Comparison of ENCODE assay signal across 11 mouse cellular contexts in genomic region chr19:18578216-18579011, GRCm38 (mm10). TPM values are rescaled to one million over a fixed set of nuclear protein-coding genes. Genes with fewer than 3 reads are reported as not detected.
DNase-seq lines count a peak whose midpoint lies in the region; ATAC-seq and TF ChIP-seq lines count a peak whose summit lies in the region.
"Had no signal": no experiment of that assay in that cellular context is flagged by ENCODE, and none has a peak within 500 bp of the region (broad histone marks: within the 10 kb centered on the region; RNA-seq: fewer than 3 reads in every experiment).

No protein-coding gene starts in this region.

- TF ChIP-seq CTCF in layer of hippocampus, adult 2 months (conservative IDR thresholded peaks at IDR 0.05), result no peak

- no peaks in the 10 kb centered on the region for H3K27me3 ChIP-seq in liver, embryonic 13.5 days
- no peaks in the 10 kb centered on the region for H3K27me3 ChIP-seq in liver, embryonic 12.5 days (replicated peaks)
- H3K27me3 ChIP-seq in embryonic facial prominence, embryonic 11.5 days (ENCODE audit: control insufficient read depth, insufficient read depth, low read length), result no peaks in the 10 kb centered on the region
- H3K27me3 ChIP-seq in kidney, embryonic 15.5 days, result no peaks in the 10 kb centered on the region
- no peaks in the 10 kb centered on the region for H3K27me3 ChIP-seq in neural tube, embryonic 12.5 days (replicated peaks)
- H3K27me3 ChIP-seq: forebrain, embryonic 15.5 days; midbrain, embryonic 13.5 days had no signal

- H3K4me2 ChIP-seq in liver, embryonic 13.5 days, result 0 out of 2 replicates have a peak overlapping the region, but pooled peaks have one; percentile 8
- H3K4me2 ChIP-seq in liver, embryonic 12.5 days, result no peak overlapping the region
- H3K4me2 ChIP-seq in embryonic facial prominence, embryonic 11.5 days (ENCODE audit: low read depth, low read length), result peak overlapping the region; percentile 10; the same call in 1 of the 2 replicates
- H3K4me2 ChIP-seq in kidney, embryonic 15.5 days, result peak overlapping the region; percentile 49
- peak overlapping the region; percentile 30 for H3K4me2 ChIP-seq in neural tube, embryonic 12.5 days (replicated peaks)
- H3K4me2 ChIP-seq: forebrain, embryonic 15.5 days; midbrain, embryonic 13.5 days had no signal

- no peak for DNase-seq in liver, embryonic 13.5 days
- DNase-seq in embryonic facial prominence, embryonic 11.5 days (ENCODE audit: low spot score), result peak; percentile 25
- no peak for DNase-seq in B cell, adult 2 months
- DNase-seq in layer of hippocampus, postnatal 14 days (ENCODE audit: low spot score in 2 of 2), result no peak
- DNase-seq in layer of hippocampus, adult 2 months (ENCODE audit: low spot score in 2 of 2), result no peak
- DNase-seq: spleen, adult 18-20 months had no signal

- no peaks in the 10 kb centered on the region for H3K4me1 ChIP-seq in liver, embryonic 13.5 days (replicated peaks)
- 0 out of 2 replicates have a peak, but pooled peaks cover 4% of the 10 kb centered on the region for H3K4me1 ChIP-seq in liver, embryonic 12.5 days
- H3K4me1 ChIP-seq in embryonic facial prominence, embryonic 11.5 days (ENCODE audit: control insufficient read depth, insufficient read depth, low read length), result no peaks in the 10 kb centered on the region
- H3K4me1 ChIP-seq in kidney, embryonic 15.5 days, result peaks cover 27% of the 10 kb centered on the region
- peaks cover 10% of the 10 kb centered on the region; the same call in 1 of the 2 replicates for H3K4me1 ChIP-seq in neural tube, embryonic 12.5 days
- H3K4me1 ChIP-seq: forebrain, embryonic 15.5 days had no signal

- peaks cover 3% of the 10 kb centered on the region; the same call in 1 of the 2 replicates for H3K36me3 ChIP-seq in liver, embryonic 13.5 days
- H3K36me3 ChIP-seq in liver, embryonic 12.5 days, result peaks cover 6% of the 10 kb centered on the region; the same call in 1 of the 2 replicates
- H3K36me3 ChIP-seq in embryonic facial prominence, embryonic 11.5 days (replicated peaks; ENCODE audit: control insufficient read depth, insufficient read depth, low read depth, low read length), result no peaks in the 10 kb centered on the region
- H3K36me3 ChIP-seq in kidney, embryonic 15.5 days, result peaks cover 12% of the 10 kb centered on the region
- no peaks in the 10 kb centered on the region for H3K36me3 ChIP-seq in neural tube, embryonic 12.5 days
- H3K36me3 ChIP-seq: forebrain, embryonic 15.5 days; midbrain, embryonic 13.5 days had no signal

- no peak overlapping the region for H3K4me3 ChIP-seq in liver, embryonic 13.5 days (replicated peaks)
- H3K4me3 ChIP-seq in liver, embryonic 12.5 days, result no peak overlapping the region
- no peak overlapping the region for H3K4me3 ChIP-seq in embryonic facial prominence, embryonic 11.5 days (ENCODE audit: low read depth, low read length)
- H3K4me3 ChIP-seq in kidney, embryonic 15.5 days (replicated peaks), result peak overlapping the region; percentile 11
- no peak overlapping the region for H3K4me3 ChIP-seq in neural tube, embryonic 12.5 days
- H3K4me3 ChIP-seq in layer of hippocampus, adult 2 months, result no peak overlapping the region
- H3K4me3 ChIP-seq: forebrain, embryonic 15.5 days; midbrain, embryonic 13.5 days had no signal

- no peaks in the 10 kb centered on the region for H3K9me3 ChIP-seq in liver, embryonic 13.5 days (replicated peaks)
- H3K9me3 ChIP-seq in liver, embryonic 12.5 days (replicated peaks), result no peaks in the 10 kb centered on the region
- H3K9me3 ChIP-seq in embryonic facial prominence, embryonic 11.5 days (replicated peaks; ENCODE audit: control insufficient read depth, low read length), result no peaks in the 10 kb centered on the region
- no peaks in the 10 kb centered on the region for H3K9me3 ChIP-seq in kidney, embryonic 15.5 days (replicated peaks)
- no peaks in the 10 kb centered on the region for H3K9me3 ChIP-seq in neural tube, embryonic 12.5 days
- H3K9me3 ChIP-seq: forebrain, embryonic 15.5 days; midbrain, embryonic 13.5 days had no signal

- H3K9ac ChIP-seq in liver, embryonic 13.5 days, result no peak overlapping the region
- no peak overlapping the region for H3K9ac ChIP-seq in liver, embryonic 12.5 days
- no peak overlapping the region for H3K9ac ChIP-seq in embryonic facial prominence, embryonic 11.5 days (replicated peaks; ENCODE audit: low read length)
- no peak overlapping the region for H3K9ac ChIP-seq in kidney, embryonic 15.5 days
- H3K9ac ChIP-seq in neural tube, embryonic 12.5 days, result no peak overlapping the region
- H3K9ac ChIP-seq: forebrain, embryonic 15.5 days; midbrain, embryonic 13.5 days had no signal

- 65% methylated on average over 17 of the region's 17 CpGs for WGBS in liver, embryonic 13.5 days (ENCODE audit: insufficient replicate concordance)
- 70% methylated on average over 17 of the region's 17 CpGs for WGBS in liver, embryonic 12.5 days (ENCODE audit: insufficient replicate concordance)
- 47% methylated on average over 17 of the region's 17 CpGs for WGBS in embryonic facial prominence, embryonic 11.5 days
- 15% methylated on average over 17 of the region's 17 CpGs for WGBS in kidney, embryonic 15.5 days
- WGBS in neural tube, embryonic 12.5 days, result 30% methylated on average over 17 of the region's 17 CpGs

- ATAC-seq in liver, embryonic 13.5 days (ENCODE audit: low read depth), result no peak
- no peak for ATAC-seq in liver, embryonic 12.5 days
- no peak for ATAC-seq in embryonic facial prominence, embryonic 11.5 days (replicated peaks; ENCODE audit: insufficient number of reproducible peaks, low FRiP score, low TSS enrichment, low read depth)
- ATAC-seq in kidney, embryonic 15.5 days (replicated peaks; ENCODE audit: low FRiP score), result peak; percentile 92
- peak; percentile 29; the same call in 1 of the 2 replicates for ATAC-seq in neural tube, embryonic 12.5 days (ENCODE audit: low FRiP score, low read depth)
- ATAC-seq: forebrain, embryonic 15.5 days; midbrain, embryonic 13.5 days had no signal

- H3K27ac ChIP-seq in liver, embryonic 13.5 days, result no peak overlapping the region
- no peak overlapping the region; the same call in 1 of the 2 replicates for H3K27ac ChIP-seq in liver, embryonic 12.5 days
- no peak overlapping the region for H3K27ac ChIP-seq in embryonic facial prominence, embryonic 11.5 days (replicated peaks; ENCODE audit: low read depth, low read length)
- peak overlapping the region; percentile 92 for H3K27ac ChIP-seq in kidney, embryonic 15.5 days
- no peak overlapping the region for H3K27ac ChIP-seq in neural tube, embryonic 12.5 days
- no peak overlapping the region for H3K27ac ChIP-seq in layer of hippocampus, adult 2 months
- H3K27ac ChIP-seq: forebrain, embryonic 15.5 days; midbrain, embryonic 13.5 days had no signal

RNA-seq across cellular contexts. Expression of gene Ostf1, which starts 53.2 kb away (rescaled TPM):
- polyA plus RNA-seq in liver, embryonic 13.5 days (2015; fragmentation: Nextera tagmentation; extraction: Ambion mirVana), result 63.7 and 64.5 TPM in 2 replicates
- polyA plus RNA-seq in liver, embryonic 12.5 days (2016; fragmentation: Nextera tagmentation; extraction: Ambion mirVana), result 60.8 and 65.1 TPM in 2 replicates
- 40.9 and 49.8 TPM in 2 replicates for polyA plus RNA-seq in embryonic facial prominence, embryonic 11.5 days (2014; fragmentation: Nextera tagmentation; extraction: Ambion mirVana)
- polyA plus RNA-seq in kidney, embryonic 15.5 days (2015; fragmentation: Nextera tagmentation; extraction: Ambion mirVana), result 114 TPM in 2 replicates
- 47.0 and 53.1 TPM in 2 replicates for polyA plus RNA-seq in neural tube, embryonic 12.5 days (2016; fragmentation: Nextera tagmentation; extraction: Ambion mirVana)
- total RNA-seq in layer of hippocampus, postnatal 14 days (2021), result 10 to 100 TPM; 33.2 to 39.3 TPM
- total RNA-seq in layer of hippocampus, adult 2 months (2021), result 10 to 100 TPM; 28.1 to 28.9 TPM

RNA-seq across cellular contexts. Expression of gene Nmrk1, which starts 53.3 kb away (rescaled TPM):
- 6.8 TPM in 2 replicates for polyA plus RNA-seq in liver, embryonic 13.5 days (2015; fragmentation: Nextera tagmentation; extraction: Ambion mirVana)
- polyA plus RNA-seq in liver, embryonic 12.5 days (2016; fragmentation: Nextera tagmentation; extraction: Ambion mirVana), result 6.3 and 7.2 TPM in 2 replicates
- 5.1 and 8.0 TPM in 2 replicates for polyA plus RNA-seq in embryonic facial prominence, embryonic 11.5 days (2014; fragmentation: Nextera tagmentation; extraction: Ambion mirVana)
- 24.0 and 24.7 TPM in 2 replicates for polyA plus RNA-seq in kidney, embryonic 15.5 days (2015; fragmentation: Nextera tagmentation; extraction: Ambion mirVana)
- polyA plus RNA-seq in neural tube, embryonic 12.5 days (2016; fragmentation: Nextera tagmentation; extraction: Ambion mirVana), result 9.7 and 13.1 TPM in 2 replicates
- 10 to 100 TPM in 1 of 2 experiments, 1 to 10 TPM in 1; 8.6 to 10.2 TPM for total RNA-seq in layer of hippocampus, postnatal 14 days (2021)
- 10 to 100 TPM in 1 of 2 experiments, 1 to 10 TPM in 1; 8.6 to 10.3 TPM for total RNA-seq in layer of hippocampus, adult 2 months (2021)

Comparison
In these comparisons a context has a peak if more than half of its experiments do, and no peak if none do; other contexts are left out.
1. ATAC-seq: peak in kidney, embryonic 15.5 days (single experiment) and neural tube, embryonic 12.5 days (single experiment); none in liver, embryonic 13.5 days (single experiment), liver, embryonic 12.5 days (single experiment) and embryonic facial prominence, embryonic 11.5 days (single experiment).